Mouse (Mus musculus) liver, embryonic 12.5 days (tissue): ENCODE results near the gene Pih1d1. TPM values are rescaled to one million over a fixed set of nuclear protein-coding genes. Genes with fewer than 3 reads are reported as not detected.
"Not testable (repeated sequence)": the region's sequence is repeated elsewhere in the genome, so short reads cannot be mapped to it uniquely, and the experiment has no call there.

Experiments used
- ATAC-seq: fragments of 200-750 bp; cut with Nextera tagmentation; 2 replicates; pipeline ENCODE4 v1.8.0; 2017; ENCODE audit warnings: moderate number of reproducible peaks, mild to moderate bottlenecking, moderate library complexity
- H3K27ac ChIP-seq: fragments of 300-500 bp; sonication (generic); 2 replicates; pipeline ENCODE4 v1.5.1; 2016; ENCODE audit warnings: mild to moderate bottlenecking
- H3K27me3 ChIP-seq: fragments of 300-500 bp; sonication (generic); replicated peaks from 2 replicates; pipeline ENCODE4 v1.6.1; 2016; ENCODE audit warnings: mild to moderate bottlenecking, moderate library complexity
- H3K36me3 ChIP-seq: fragments of 300-500 bp; sonication (generic); 2 replicates; pipeline ENCODE4 v1.6.1; 2016; ENCODE audit warnings: mild to moderate bottlenecking, moderate library complexity
- H3K4me1 ChIP-seq: fragments of 300-500 bp; sonication (generic); 2 replicates; pipeline ENCODE4 v1.6.1; 2016
- H3K4me2 ChIP-seq: fragments of 300-500 bp; sonication (generic); 2 replicates; pipeline ENCODE4 v1.6.1; 2016; ENCODE audit warnings: mild to moderate bottlenecking, moderate library complexity
- H3K4me3 ChIP-seq: fragments of 300-500 bp; sonication (generic); 2 replicates; pipeline ENCODE4 v1.5.1; 2016; ENCODE audit warnings: mild to moderate bottlenecking, moderate library complexity
- H3K9ac ChIP-seq: fragments of 300-500 bp; sonication (generic); 2 replicates; pipeline ENCODE4 v1.6.1; 2016; ENCODE audit warnings: mild to moderate bottlenecking, moderate library complexity
- H3K9me3 ChIP-seq: fragments of 300-500 bp; sonication (generic); replicated peaks from 2 replicates; pipeline ENCODE4 v1.6.1; 2016; ENCODE audit warnings: mild to moderate bottlenecking, moderate library complexity
- WGBS: fragments of 180-500 bp; shearing (Covaris S2); methylation state at CpG from one replicate; pipeline ENCODE4 v1.1.7; 2016; ENCODE audit not compliant: insufficient replicate concordance; 5-methylcytosine and 5-hydroxymethylcytosine counted together
- polyA plus RNA-seq: library from polyadenylated mRNA; unstranded; fragments of >200 nt; fragmentation: Nextera tagmentation; extraction: Ambion mirVana; gene quantifications from 2 replicates; pipeline ENCODE4 v1.2.1, GENCODE M21; 2016

Gene Pih1d1
- polyA plus RNA-seq, 1 experiment from 2014 or later: 61.7 TPM

GRCm38 (mm10) chr7:45162996-45163615 lies 9.0 kb downstream of the Pih1d1 start:
- Histone ChIP-seq H3K9me3 (no peaks in the 10 kb centered on the region), H3K36me3 (peaks cover 10% of the 10 kb centered on the region; the same call in 1 of the 2 replicates), H3K4me1 (peaks cover 27% of the 10 kb centered on the region), H3K4me2 (peak overlapping the region; percentile 79; the same call in 1 of the 2 replicates), H3K9ac (no peak overlapping the region), H3K27me3 (peaks cover 59% of the 10 kb centered on the region), H3K4me3 (no peak overlapping the region), H3K27ac (no peak overlapping the region)
- WGBS: 63% methylated on average over 9 of the region's 9 CpGs
- no peak for ATAC-seq

- ATAC-seq: peak; percentile 42
- H3K36me3 ChIP-seq: peaks cover 2% of the 10 kb centered on the region; the same call in 1 of the 2 replicates
- peaks cover 2% of the 10 kb centered on the region for H3K9me3 ChIP-seq
- H3K27me3 ChIP-seq: peaks cover 67% of the 10 kb centered on the region
- peaks cover 27% of the 10 kb centered on the region for H3K4me1 ChIP-seq
- H3K9ac ChIP-seq: peak within 1 kb of the TSS; percentile 49
- H3K27ac ChIP-seq: no peak within 1 kb of the TSS
- peak within 1 kb of the TSS; percentile 54 for H3K4me3 ChIP-seq
- peak within 1 kb of the TSS; percentile 79 for H3K4me2 ChIP-seq
- 2% methylated on average over 41 of the region's 41 CpGs for WGBS
These were observed 9.8 kb downstream of the Pih1d1 start, which contains the start of gene Slc17a7 for GRCm38 (mm10) chr7:45163735-45164490. Gene Slc17a7 (plus strand): TSS chr7:45163949.

- WGBS: 62% methylated on average over 5 of the region's 5 CpGs
These were observed 10.7 kb downstream of the Pih1d1 start for GRCm38 (mm10) chr7:45164833-45165232.

GRCm38 (mm10) chr7:45165701-45166100 lies 11.6 kb downstream of the Pih1d1 start:
- 45% methylated on average over 11 of the region's 11 CpGs for WGBS
- no peak overlapping the region for H3K4me3 ChIP-seq
- 0 out of 2 replicates have a peak, but pooled peaks cover 3% of the 10 kb centered on the region for H3K36me3 ChIP-seq
- peaks cover 85% of the 10 kb centered on the region for H3K27me3 ChIP-seq
- no peak overlapping the region for H3K27ac ChIP-seq
- H3K9me3 ChIP-seq: peaks cover 19% of the 10 kb centered on the region
- ATAC-seq: no peak
- no peak overlapping the region for H3K9ac ChIP-seq
- peaks cover 27% of the 10 kb centered on the region for H3K4me1 ChIP-seq
- no peak overlapping the region for H3K4me2 ChIP-seq

More at GRCm38 (mm10) chr7:45164833-45165232, 10.7 kb downstream of the Pih1d1 start:
- H3K4me2 ChIP-seq: no peak overlapping the region
- peaks cover 76% of the 10 kb centered on the region for H3K27me3 ChIP-seq
- no peak overlapping the region for H3K27ac ChIP-seq
- H3K36me3 ChIP-seq: 0 out of 2 replicates have a peak, but pooled peaks cover 3% of the 10 kb centered on the region
- peaks cover 27% of the 10 kb centered on the region for H3K4me1 ChIP-seq
- H3K4me3 ChIP-seq: no peak overlapping the region
- ATAC-seq: no peak
- no peak overlapping the region for H3K9ac ChIP-seq
- H3K9me3 ChIP-seq: peaks cover 11% of the 10 kb centered on the region

GRCm38 (mm10) chr7:45166950-45167401 lies 12.9 kb downstream of the Pih1d1 start:
- 0 out of 2 replicates have a peak, but pooled peaks cover 3% of the 10 kb centered on the region for H3K36me3 ChIP-seq
- 17% methylated on average over 10 of the region's 10 CpGs for whole genome bisulfite sequencing
- no peak overlapping the region for H3K27ac ChIP-seq
- peaks cover 26% of the 10 kb centered on the region for H3K9me3 ChIP-seq
- ATAC-seq: no peak
- peaks cover 98% of the 10 kb centered on the region for H3K27me3 ChIP-seq
- H3K4me1 ChIP-seq: peaks cover 18% of the 10 kb centered on the region
- no peak overlapping the region for H3K4me2 ChIP-seq
- no peak overlapping the region for H3K9ac ChIP-seq
- H3K4me3 ChIP-seq: no peak overlapping the region

GRCm38 (mm10) chr7:45167761-45168445 lies 13.8 kb downstream of the Pih1d1 start:
- no peak overlapping the region for H3K9ac ChIP-seq
- H3K9me3 ChIP-seq: peaks cover 26% of the 10 kb centered on the region
- H3K4me3 ChIP-seq: no peak overlapping the region
- no peak overlapping the region for H3K27ac ChIP-seq
- 5% methylated on average over 19 of the region's 19 CpGs for WGBS
- H3K4me2 ChIP-seq: no peak overlapping the region
- no peak for ATAC-seq
- H3K4me1 ChIP-seq: peaks cover 10% of the 10 kb centered on the region
- peaks cover 99% of the 10 kb centered on the region for H3K27me3 ChIP-seq
- H3K36me3 ChIP-seq: 0 out of 2 replicates have a peak, but pooled peaks cover 3% of the 10 kb centered on the region

- Histone ChIP-seq H3K36me3 (0 out of 2 replicates have a peak, but pooled peaks cover 3% of the 10 kb centered on the region), H3K4me1 (peaks cover 7% of the 10 kb centered on the region), H3K4me3 (no peak overlapping the region), H3K9ac (no peak overlapping the region), H3K27ac (no peak overlapping the region), H3K4me2 (no peak overlapping the region), H3K9me3 (peaks cover 26% of the 10 kb centered on the region), H3K27me3 (peaks cover 97% of the 10 kb centered on the region)
- WGBS: 8% methylated on average over 24 of the region's 24 CpGs
- no peak for ATAC-seq
These were observed 14.6 kb downstream of the Pih1d1 start for GRCm38 (mm10) chr7:45168656-45169055.

GRCm38 (mm10) chr7:45169495-45169894 lies 15.4 kb downstream of the Pih1d1 start:
- H3K27ac ChIP-seq: no peak overlapping the region
- ATAC-seq: no peak
- 0 out of 2 replicates have a peak, but pooled peaks cover 3% of the 10 kb centered on the region for H3K36me3 ChIP-seq
- peaks cover 26% of the 10 kb centered on the region for H3K9me3 ChIP-seq
- whole genome bisulfite sequencing: 69% methylated on average over 3 of the region's 3 CpGs
- H3K4me3 ChIP-seq: no peak overlapping the region
- no peak overlapping the region for H3K9ac ChIP-seq
- no peak overlapping the region for H3K4me2 ChIP-seq
- H3K27me3 ChIP-seq: peaks cover 96% of the 10 kb centered on the region
- H3K4me1 ChIP-seq: no peaks in the 10 kb centered on the region

- Histone ChIP-seq H3K4me1 (0 out of 2 replicates have a peak, but pooled peaks cover 5% of the 10 kb centered on the region), H3K4me3 (no peak overlapping the region), H3K27ac (no peak overlapping the region), H3K9me3 (peaks cover 26% of the 10 kb centered on the region), H3K27me3 (peaks cover 96% of the 10 kb centered on the region), H3K9ac (no peak overlapping the region), H3K4me2 (no peak overlapping the region), H3K36me3 (0 out of 2 replicates have a peak, but pooled peaks cover 3% of the 10 kb centered on the region)
- 44% methylated on average over 7 of the region's 7 CpGs for WGBS
- no peak for ATAC-seq
These were observed 18.9 kb downstream of the Pih1d1 start for GRCm38 (mm10) chr7:45172974-45173373.

- H3K4me2 ChIP-seq, H3K27ac ChIP-seq, H3K36me3 ChIP-seq, H3K4me1 ChIP-seq, H3K9ac ChIP-seq, H3K4me3 ChIP-seq, ATAC-seq: not testable (repeated sequence)
- Histone ChIP-seq H3K9me3 (peaks cover 25% of the 10 kb centered on the region), H3K27me3 (peaks cover 96% of the 10 kb centered on the region)
- WGBS: 39% methylated on average over 1 of the region's 1 CpGs
These were observed 19.7 kb downstream of the Pih1d1 start for GRCm38 (mm10) chr7:45173772-45174171.

- H3K4me2 ChIP-seq: peak overlapping the region; percentile 2; the same call in 1 of the 2 replicates
- H3K9me3 ChIP-seq: peaks cover 15% of the 10 kb centered on the region
- ATAC-seq: no peak
- H3K27ac ChIP-seq: no peak overlapping the region
- H3K4me1 ChIP-seq: 0 out of 2 replicates have a peak, but pooled peaks cover 5% of the 10 kb centered on the region
- no peaks in the 10 kb centered on the region for H3K36me3 ChIP-seq
- WGBS: 6% methylated on average over 28 of the region's 29 CpGs
- H3K4me3 ChIP-seq: no peak overlapping the region
- H3K9ac ChIP-seq: no peak overlapping the region
- peaks cover 96% of the 10 kb centered on the region for H3K27me3 ChIP-seq
These were observed 20.6 kb downstream of the Pih1d1 start for GRCm38 (mm10) chr7:45174567-45175280.
